Mouse (Mus musculus) bone marrow, adult 2 months (tissue): ENCODE results near the gene Sema4f.

Experiments
- CTCF ChIP-seq: fragments of 200-500 bp; IDR thresholded peaks from 2 replicates; pipeline ENCODE4 v1.5.1; 2011; ENCODE audit warnings: low read length, control low read depth; ENCODE audit not compliant: control insufficient read depth, insufficient read depth
- POLR2A ChIP-seq: fragments of 200-500 bp; IDR thresholded peaks from 2 replicates; pipeline ENCODE4 v1.6.1; 2011; ENCODE audit warnings: low read depth, mild to moderate bottlenecking, control low read depth, low read length, borderline replicate concordance; ENCODE audit not compliant: control insufficient read depth

DNA sequence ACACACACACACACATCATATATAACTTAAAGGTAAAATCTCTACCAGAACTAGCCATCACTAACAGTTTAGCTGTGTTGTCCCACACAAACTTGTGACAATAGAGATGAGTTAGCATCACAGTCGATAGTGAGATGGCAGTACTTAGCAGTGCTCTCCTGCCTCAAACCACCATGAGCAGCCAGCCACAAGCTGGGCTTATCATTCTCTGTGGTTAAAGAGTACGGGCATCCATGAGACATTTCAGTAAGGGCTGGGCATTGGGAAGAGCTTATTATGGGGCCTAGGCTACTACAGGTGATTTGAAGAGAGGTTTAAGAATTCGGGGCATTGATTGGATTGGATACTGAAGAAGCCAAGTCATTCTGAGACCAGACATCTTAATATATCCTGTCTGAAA, 32.6 kb downstream of the Sema4f start:
- no peak for TF ChIP-seq CTCF
- no peak for TF ChIP-seq POLR2A
